Mouse (Mus musculus) midbrain, postnatal 0 days (tissue): ENCODE data around the gene Mapk13. TPM values are rescaled to one million over a fixed set of nuclear protein-coding genes. Genes with fewer than 3 reads are reported as not detected.

Experiments
- ATAC-seq: fragments of 200-750 bp; cut with Nextera tagmentation; 2 replicates; pipeline ENCODE4 v1.8.0; 2017; ENCODE audit warnings: moderate number of reproducible peaks, mild to moderate bottlenecking, moderate TSS enrichment, moderate library complexity; ENCODE audit not compliant: low FRiP score
- DNase-seq: peaks from one replicate; pipeline ENCODE4 v3.0.0-alpha.2; 2015; ENCODE audit warnings: low spot score
- H3K27ac ChIP-seq: fragments of 300-500 bp; sonication (generic); 2 replicates; pipeline ENCODE4 v1.5.1; 2014; ENCODE audit warnings: low read depth, mild to moderate bottlenecking, low read length, mixed read lengths
- H3K27me3 ChIP-seq: fragments of 300-500 bp; sonication (generic); 2 replicates; pipeline ENCODE4 v1.6.1; 2014; ENCODE audit warnings: low read length, control low read depth, mixed read lengths; ENCODE audit not compliant: insufficient read depth
- H3K36me3 ChIP-seq: fragments of 300-500 bp; sonication (generic); 2 replicates; pipeline ENCODE4 v1.6.1; 2014; ENCODE audit warnings: low read length, control low read depth, mixed read lengths; ENCODE audit not compliant: insufficient read depth
- H3K4me1 ChIP-seq: fragments of 300-500 bp; sonication (generic); 2 replicates; pipeline ENCODE4 v1.6.1; 2014; ENCODE audit warnings: mild to moderate bottlenecking, control low read depth, antibody characterized with exemption, low read length, mixed read lengths; ENCODE audit not compliant: insufficient read depth
- H3K4me2 ChIP-seq: fragments of 300-500 bp; sonication (generic); 2 replicates; pipeline ENCODE4 v1.6.1; 2014; ENCODE audit warnings: low read depth, mild to moderate bottlenecking, low read length, mixed read lengths; ENCODE audit not compliant: poor library complexity, severe bottlenecking
- H3K4me3 ChIP-seq: fragments of 300-500 bp; sonication (generic); 2 replicates; pipeline ENCODE4 v1.5.1; 2014; ENCODE audit warnings: low read depth, mild to moderate bottlenecking, low read length, moderate library complexity
- H3K9ac ChIP-seq: fragments of 300-500 bp; sonication (generic); replicated peaks from 2 replicates; pipeline ENCODE4 v1.6.1; 2014; ENCODE audit warnings: mild to moderate bottlenecking, low read length, moderate library complexity, mixed read lengths; ENCODE audit not compliant: poor library complexity, severe bottlenecking
- H3K9me3 ChIP-seq: fragments of 300-500 bp; sonication (generic); 2 replicates; pipeline ENCODE4 v1.6.1; 2016; ENCODE audit warnings: low read length, control low read depth
- CTCF ChIP-seq: IDR thresholded peaks from 2 replicates; pipeline ENCODE4 v1.5.1; 2016; ENCODE audit warnings: antibody characterized with exemption, mild to moderate bottlenecking
- WGBS: fragments of 180-500 bp; shearing (Covaris S2); extraction: QIAGEN DNeasy Blood & Tissue Kit; methylation state at CpG from one replicate; pipeline ENCODE4 v1.1.7; 2014; 5-methylcytosine and 5-hydroxymethylcytosine counted together
- polyA plus RNA-seq: library from polyadenylated mRNA; unstranded; fragments of >200 nt; fragmentation: Nextera tagmentation; extraction: Ambion mirVana; gene quantifications from 2 replicates; pipeline ENCODE4 v1.2.1, GENCODE M21; 2015
- total RNA-seq: library from RNA; depleted of rRNA; stranded (reverse); fragments of >200 nt; gene quantifications from 2 replicates; pipeline ENCODE4 v1.2.3, GENCODE M21; 2014

Mapk13 gene
- total and polyA plus RNA-seq, 2 experiments from 2014 or later, result 0.66 to 1.1 TPM

DNA sequence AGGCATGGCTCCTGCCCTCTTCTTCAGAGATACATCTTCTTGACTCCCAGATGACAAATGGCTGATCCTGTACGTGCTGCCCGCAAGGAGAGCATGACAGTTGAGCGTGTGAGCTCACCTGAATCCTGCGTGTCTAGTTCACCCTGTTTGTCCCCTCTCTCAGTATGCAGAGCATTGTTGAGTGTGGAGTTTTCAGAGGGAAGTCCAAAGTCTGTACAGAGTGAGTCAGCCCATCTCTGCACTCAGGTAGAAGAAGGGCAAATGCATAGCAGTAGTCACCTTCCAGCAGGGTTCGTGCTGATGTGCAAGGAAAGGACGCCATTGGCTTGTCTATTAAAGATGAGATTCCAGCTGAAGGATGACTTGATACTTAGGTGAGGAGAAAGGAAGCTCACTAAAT lies 29.9 kb upstream of the Mapk13 start:
- Histone ChIP-seq H3K4me2 (no peak overlapping the region), H3K27me3 (no peaks in the 10 kb centered on the region), H3K4me1 (no peaks in the 10 kb centered on the region), H3K4me3 (no peak overlapping the region), H3K36me3 (peaks cover 39% of the 10 kb centered on the region), H3K9me3 (no peaks in the 10 kb centered on the region), H3K27ac (no peak overlapping the region), H3K9ac (no peak overlapping the region)
- TF ChIP-seq CTCF, result no peak
- DNase-seq (no peak), ATAC-seq (no peak)
- WGBS, result 98% methylated on average over 6 of the region's 6 CpGs

DNA sequence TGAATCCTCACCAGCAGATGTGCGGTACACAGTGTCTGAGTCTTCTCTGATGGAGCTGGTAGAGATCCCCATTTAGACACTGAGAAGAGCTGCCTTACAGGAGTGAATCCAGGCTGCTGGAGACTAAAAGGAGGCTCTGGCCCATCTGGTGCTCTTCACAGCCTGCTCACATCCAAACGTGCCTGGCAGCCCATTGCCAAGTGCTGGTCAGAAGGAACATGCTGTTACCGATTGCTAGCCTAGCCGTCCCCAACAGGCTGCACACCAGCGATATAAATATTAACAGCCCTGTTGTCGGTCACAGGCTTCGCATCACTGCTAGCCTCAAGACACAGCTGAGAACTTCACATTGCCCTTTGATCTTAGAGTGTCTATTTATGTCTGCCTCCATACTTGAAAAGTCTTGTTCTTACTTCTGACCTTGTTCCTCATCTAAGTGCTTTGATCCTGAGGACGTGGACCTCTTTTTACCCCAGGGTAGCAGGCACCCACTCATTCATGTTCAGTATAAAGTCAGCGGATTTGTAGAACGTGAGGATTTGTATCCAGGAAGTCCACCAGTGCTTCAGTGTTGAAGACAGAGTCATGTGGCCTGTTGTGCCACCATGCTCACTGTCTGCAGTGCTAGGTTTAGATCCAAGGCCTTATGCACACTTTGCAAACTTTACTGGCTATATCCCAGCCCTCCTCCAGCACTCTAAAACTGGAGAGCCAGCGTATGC lies 25.8 kb upstream of the Mapk13 start:
- DNase-seq (no peak), ATAC-seq (no peak)
- H3K36me3 ChIP-seq, result peaks cover 68% of the 10 kb centered on the region
- WGBS, result 95% methylated on average over 11 of the region's 11 CpGs
- no peak overlapping the region for H3K9ac ChIP-seq
- H3K4me3 ChIP-seq, result no peak overlapping the region
- H3K27me3 ChIP-seq, result no peaks in the 10 kb centered on the region
- TF ChIP-seq CTCF, result no peak
- no peak overlapping the region for H3K4me2 ChIP-seq
- no peaks in the 10 kb centered on the region for H3K4me1 ChIP-seq
- H3K9me3 ChIP-seq, result no peaks in the 10 kb centered on the region
- H3K27ac ChIP-seq, result no peak overlapping the region

GRCm38 (mm10) chr17:28743916-28744315 lies 25.2 kb upstream of the Mapk13 start:
- H3K36me3 ChIP-seq, result peaks cover 74% of the 10 kb centered on the region
- no peak overlapping the region for H3K4me3 ChIP-seq
- no peaks in the 10 kb centered on the region for H3K27me3 ChIP-seq
- peak; percentile 38 for TF ChIP-seq CTCF
- no peak overlapping the region for H3K4me2 ChIP-seq
- no peaks in the 10 kb centered on the region for H3K9me3 ChIP-seq
- no peaks in the 10 kb centered on the region for H3K4me1 ChIP-seq
- H3K9ac ChIP-seq, result no peak overlapping the region
- WGBS, result 92% methylated on average over 9 of the region's 9 CpGs
- no peak for ATAC-seq
- no peak for DNase-seq
- no peak overlapping the region for H3K27ac ChIP-seq

- Histone ChIP-seq H3K36me3 (peaks cover 65% of the 10 kb centered on the region), H3K9me3 (no peaks in the 10 kb centered on the region), H3K4me2 (no peak overlapping the region), H3K9ac (no peak overlapping the region), H3K4me3 (no peak overlapping the region), H3K27ac (no peak overlapping the region), H3K4me1 (no peaks in the 10 kb centered on the region), H3K27me3 (no peaks in the 10 kb centered on the region)
- ATAC-seq, result no peak
- WGBS, result 90% methylated on average over 6 of the region's 6 CpGs
- no peak for DNase-seq
- no peak for TF ChIP-seq CTCF
Observed at GRCm38 (mm10) chr17:28745773-28746172, 23.3 kb upstream of the Mapk13 start.

DNA sequence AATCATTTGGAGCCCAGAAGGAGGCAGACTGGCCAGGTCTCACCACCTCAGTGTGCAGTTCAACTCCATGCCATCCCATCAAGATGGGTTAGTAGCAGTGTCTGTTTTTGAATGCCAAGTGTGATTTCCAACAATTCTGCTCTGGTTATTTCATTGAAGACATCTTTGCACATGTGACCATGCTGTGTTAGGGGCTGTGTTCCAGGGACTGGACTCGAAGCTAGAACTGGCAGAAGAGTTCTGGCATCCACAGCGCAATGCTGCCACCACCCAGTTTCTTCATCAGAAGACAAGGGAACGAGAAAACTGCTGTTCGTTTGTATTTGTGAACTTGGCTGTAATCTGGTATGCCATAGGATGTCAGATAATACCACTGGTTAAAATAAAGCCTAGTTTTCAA lies 21.1 kb upstream of the Mapk13 start:
- DNase-seq, result no peak
- H3K27ac ChIP-seq, result no peak overlapping the region
- ATAC-seq, result no peak
- no peaks in the 10 kb centered on the region for H3K4me1 ChIP-seq
- no peak overlapping the region for H3K4me3 ChIP-seq
- no peaks in the 10 kb centered on the region for H3K9me3 ChIP-seq
- H3K9ac ChIP-seq, result no peak overlapping the region
- WGBS, result 88% methylated on average over 4 of the region's 4 CpGs
- H3K36me3 ChIP-seq, result peaks cover 48% of the 10 kb centered on the region
- TF ChIP-seq CTCF, result no peak
- H3K27me3 ChIP-seq, result no peaks in the 10 kb centered on the region
- no peak overlapping the region for H3K4me2 ChIP-seq

GRCm38 (mm10) chr17:28750580-28750979 lies 18.5 kb upstream of the Mapk13 start:
- Histone ChIP-seq H3K27me3 (no peaks in the 10 kb centered on the region), H3K4me1 (no peaks in the 10 kb centered on the region), H3K27ac (no peak overlapping the region), H3K9ac (no peak overlapping the region), H3K4me2 (no peak overlapping the region), H3K4me3 (no peak overlapping the region), H3K36me3 (peaks cover 29% of the 10 kb centered on the region), H3K9me3 (no peaks in the 10 kb centered on the region)
- no peak for ATAC-seq
- 88% methylated on average over 6 of the region's 6 CpGs for WGBS
- DNase-seq, result no peak
- TF ChIP-seq CTCF, result no peak
